Mouse (Mus musculus) urinary bladder, adult 2 months (tissue): ENCODE data around the gene Eif5a2. TPM values are rescaled to one million over a fixed set of nuclear protein-coding genes. Genes with fewer than 3 reads are reported as not detected.

Experiments
- DNase-seq: peaks from one replicate; pipeline ENCODE4 v3.0.0; 2022; ENCODE audit warnings: low spot score
- polyA plus RNA-seq: library from polyadenylated mRNA; depleted of rRNA; stranded (reverse); fragments of >200 nt; gene quantifications from 2 replicates; pipeline ENCODE4 v1.2.3, GENCODE M21; 2012; rRNA removed

The Eif5a2 gene
- polyA plus RNA-seq, 1 experiment: 5.0 TPM

DNA sequence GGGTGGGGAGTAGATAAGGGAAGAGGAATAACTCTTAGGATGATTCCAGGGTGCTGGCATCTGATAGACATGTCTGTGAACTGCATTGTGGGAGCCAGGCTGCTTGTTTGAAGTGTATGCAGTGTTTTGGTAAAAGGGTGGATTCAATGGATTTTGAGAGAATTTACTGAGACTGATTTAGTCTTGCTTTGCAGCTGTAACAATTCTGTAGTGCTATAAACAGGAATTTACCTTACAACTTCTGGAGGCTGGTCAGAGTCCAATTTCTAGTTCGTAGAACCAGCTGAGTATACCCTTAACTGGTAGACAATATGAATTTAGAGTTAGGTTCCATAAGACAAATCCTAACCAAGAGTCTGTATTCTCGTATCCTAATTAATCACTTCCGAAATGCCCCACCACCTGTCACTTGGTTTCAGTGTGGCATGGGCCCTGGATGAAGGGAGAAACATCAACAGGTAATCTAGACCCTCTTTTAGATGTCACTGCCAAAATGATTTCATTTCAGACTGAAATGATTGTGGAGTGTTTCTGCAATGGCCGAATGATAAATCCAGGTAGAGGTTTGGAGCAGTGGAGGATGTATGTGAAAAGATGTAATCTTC lies 27.1 kb downstream of the Eif5a2 start:
- no peak for DNase-seq

DNA sequence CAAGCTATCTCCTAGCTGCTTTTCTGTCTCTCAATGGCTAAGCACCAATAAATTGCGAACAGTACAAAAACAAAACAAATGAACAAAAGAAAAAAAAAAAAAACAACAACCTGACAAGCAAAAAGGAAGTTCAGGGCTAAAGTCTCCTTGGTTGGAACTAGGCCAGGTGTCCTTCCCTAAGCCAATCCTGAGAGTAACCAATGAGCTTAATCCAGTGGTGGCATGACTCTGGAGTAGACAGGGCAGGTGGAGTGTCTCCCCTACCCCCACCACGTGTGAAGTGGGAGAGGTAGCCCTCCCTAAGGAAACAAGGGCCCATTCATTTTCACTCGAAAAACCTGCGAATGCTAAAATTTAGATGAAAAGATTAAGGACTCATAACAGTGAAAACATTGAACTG lies 30.4 kb downstream of the Eif5a2 start:
- no peak for DNase-seq

DNA sequence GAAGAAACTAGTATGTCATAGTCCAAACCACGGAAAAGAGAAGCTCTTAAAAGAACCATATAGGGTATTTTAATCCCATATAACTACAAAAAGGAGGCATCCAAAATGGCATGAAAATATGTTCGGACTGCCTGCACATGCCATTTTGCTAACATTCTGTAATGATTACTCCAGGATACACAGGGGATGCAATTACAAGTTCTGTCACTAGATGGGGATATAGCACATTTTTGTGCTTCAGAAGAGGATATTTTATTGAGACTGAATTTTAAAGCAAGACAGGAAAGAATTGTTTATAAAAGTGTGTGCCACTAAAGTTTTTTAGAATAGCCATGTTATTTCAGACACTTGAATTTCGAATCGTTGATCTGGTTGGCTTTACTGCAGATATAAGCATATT lies 33.3 kb downstream of the Eif5a2 start:
- DNase-seq: no peak

DNA sequence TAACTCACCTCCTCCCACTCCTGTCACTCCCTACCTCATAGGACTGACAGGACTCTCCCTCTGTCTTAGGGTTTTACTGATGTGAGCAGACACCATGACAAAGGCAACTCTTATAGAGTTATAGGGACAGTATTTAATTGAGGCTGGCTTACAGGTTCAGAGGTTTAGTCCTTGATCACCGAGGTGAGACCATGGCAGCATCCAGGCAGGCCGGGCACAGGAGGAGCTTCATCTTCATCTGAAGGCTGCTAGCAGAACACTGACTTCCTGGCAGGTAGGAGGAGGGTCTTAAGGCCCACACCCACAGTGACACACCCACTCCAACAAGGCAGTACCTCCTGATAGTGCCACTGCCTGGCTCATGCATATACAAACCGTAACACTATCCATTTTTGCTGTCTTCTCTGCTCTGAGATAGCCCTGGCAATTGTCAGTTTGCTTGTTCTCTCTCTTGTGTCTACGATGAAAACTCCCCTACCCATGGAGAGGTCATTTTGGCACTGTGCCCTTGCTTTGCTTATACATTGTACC lies 35.0 kb downstream of the Eif5a2 start:
- no peak for DNase-seq

DNA sequence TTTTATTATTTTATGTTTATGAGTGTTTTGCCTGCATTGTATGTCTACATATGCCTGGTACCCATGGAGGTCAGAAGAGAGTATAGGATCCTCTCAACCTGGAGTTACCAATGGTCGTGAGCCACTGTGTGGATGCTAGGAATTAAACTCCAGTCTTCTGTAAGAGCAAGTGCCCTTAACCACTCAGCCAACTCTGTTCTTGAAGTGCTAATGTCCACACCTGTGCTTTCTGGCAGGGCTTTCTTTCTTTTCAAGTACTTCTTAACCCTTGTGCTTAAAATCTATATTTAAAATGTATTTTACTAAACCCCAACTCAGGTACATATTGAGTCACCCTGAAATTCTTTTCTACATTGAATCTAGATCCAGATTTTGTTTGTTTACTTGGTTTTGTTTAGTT lies 45.2 kb downstream of the Eif5a2 start:
- DNase-seq: no peak

DNA sequence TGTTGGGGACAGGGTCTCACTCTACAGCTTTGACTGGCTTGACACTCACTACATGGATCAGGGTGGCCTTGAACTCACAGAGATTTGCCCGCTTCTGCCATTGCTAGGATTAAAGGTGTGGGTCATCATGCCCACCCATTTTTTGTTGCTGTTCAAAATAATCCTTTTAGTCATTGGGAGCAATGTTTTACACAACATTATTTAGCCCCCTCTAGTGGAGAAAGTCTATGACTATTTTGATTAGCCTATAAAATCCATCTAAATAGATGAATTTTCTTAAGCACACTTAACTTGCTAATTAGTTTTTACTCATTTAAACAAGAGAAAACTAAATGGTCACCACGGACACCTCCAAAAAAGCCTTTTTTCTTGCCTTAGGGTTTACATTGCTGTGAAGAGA lies 46.5 kb downstream of the Eif5a2 start:
- no peak for DNase-seq

DNA sequence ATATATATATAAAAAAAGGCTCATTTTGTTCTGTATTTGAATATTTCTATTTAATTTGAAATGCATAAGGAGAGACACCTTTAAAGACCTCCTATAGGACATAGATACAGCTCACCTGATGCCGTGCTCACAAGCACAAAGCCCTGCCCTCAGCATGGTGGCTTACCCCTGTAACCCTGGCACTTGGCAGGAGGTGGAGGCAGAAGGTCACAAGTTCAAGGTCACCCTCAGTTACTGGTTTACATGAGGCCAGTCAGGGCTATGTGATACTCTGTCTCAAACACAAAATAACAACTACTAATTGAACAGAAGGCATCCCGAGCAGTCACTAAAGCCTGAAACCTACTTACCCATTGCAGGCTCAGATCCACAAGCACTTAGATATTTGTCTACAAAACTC lies 48.4 kb downstream of the Eif5a2 start:
- DNase-seq: no peak

DNA sequence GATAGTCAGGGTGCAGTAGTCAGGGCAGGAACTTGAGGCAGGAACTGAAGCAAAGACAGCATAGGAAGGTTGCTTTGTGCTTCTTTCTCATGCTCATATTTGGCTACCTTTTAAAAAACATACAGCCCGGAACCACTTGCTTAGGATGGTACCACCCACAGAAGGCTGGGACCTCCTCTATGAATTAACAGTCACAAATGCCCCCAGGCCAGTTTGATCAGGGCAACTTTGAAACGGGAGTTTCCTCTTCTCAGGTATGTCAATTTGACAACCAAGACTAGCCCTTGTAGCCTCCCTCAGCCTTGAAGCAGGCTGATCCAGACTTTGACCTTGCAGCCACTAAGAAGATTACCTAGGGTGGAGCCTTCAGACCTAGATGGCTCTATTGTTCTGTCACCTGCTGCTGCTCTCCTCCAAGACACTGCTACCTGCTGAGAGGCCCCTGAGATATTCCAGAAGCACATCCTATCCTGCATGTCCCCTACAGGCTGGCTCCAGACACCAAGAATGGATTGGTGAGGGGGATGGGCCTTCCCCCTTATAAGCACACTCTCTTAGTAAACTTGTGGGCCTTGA lies 55.8 kb downstream of the Eif5a2 start:
- DNase-seq: no peak

DNA sequence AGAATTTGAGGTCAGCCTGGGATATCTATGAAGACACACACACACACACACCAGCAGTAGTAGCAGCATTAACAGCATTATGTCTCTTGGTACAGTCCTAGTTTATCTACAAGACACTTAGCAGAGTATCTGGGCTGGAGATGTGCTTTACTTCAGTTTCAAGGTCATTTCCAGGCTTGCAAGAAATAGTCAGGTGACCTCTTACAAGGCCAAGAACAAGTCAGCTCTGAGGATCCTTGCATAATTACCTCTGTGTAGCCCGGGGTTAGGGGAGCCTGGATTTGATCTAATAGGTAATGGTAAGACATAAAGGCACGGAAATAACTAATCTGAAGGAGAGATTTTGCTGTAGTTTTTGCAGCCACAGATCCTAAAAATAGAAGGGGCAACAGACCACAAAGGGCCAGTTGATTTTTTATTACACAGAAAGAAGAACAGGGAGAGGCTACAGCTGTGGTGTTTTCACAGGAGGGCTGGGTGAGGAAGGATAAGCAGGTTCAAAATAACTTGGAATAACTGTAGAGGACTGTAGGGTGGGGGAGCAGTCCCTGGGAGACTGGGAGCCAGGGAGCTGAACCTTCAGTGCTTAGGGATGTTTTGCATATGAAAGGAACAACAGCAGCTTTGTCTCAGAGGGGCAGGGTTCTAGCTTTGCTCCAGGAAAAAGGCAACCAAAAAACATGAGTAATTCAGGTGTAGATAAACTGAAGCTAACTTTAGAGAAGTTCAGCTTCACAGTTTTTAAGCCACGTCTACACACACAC lies 61.0 kb downstream of the Eif5a2 start:
- DNase-seq: no peak

DNA sequence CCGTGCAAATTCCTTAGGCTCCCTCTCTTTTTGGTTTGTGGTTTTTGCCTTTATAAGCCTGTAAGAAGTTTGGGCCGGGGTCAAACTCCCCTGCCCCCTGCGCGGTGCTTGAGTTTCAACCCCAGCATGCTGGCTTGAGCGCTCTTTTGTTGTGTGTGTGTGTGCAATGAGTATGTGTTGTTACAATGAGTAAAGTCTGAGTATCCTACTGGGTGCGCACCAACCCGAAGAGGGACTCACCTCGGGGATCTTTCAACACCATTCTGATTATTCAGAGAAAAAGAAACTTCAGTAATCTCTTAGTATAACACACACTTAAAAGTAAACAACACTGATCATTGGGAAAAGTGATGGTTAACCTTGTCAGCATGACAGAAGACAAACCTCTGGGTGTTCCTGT lies 62.2 kb downstream of the Eif5a2 start:
- no peak for DNase-seq

DNA sequence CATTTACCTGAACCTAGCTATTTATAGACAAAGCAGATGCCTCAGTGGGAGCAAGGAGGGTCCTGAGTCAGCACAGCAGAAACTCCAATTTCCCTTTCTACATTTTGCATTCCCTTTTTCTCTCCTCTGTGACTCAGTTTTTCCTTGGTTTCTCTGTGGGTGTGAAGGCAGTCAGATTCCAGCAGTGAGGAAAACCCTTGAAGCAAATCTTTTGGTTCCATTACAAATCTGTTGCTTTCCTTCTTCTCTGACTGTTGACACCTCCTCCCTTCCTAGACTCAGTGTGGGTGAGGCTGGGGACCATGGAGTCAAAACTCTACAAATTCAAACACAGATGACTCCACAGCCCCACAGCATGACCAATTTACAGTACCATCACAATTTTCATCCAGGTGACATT lies 66.0 kb downstream of the Eif5a2 start:
- DNase-seq: no peak

Other genes starting within 250 kb of the Eif5a2 start
- gene Slc2a2, start 83.4 kb upstream of the Eif5a2 start, polyA plus RNA-seq: 0.10 and 0.12 TPM in 2 replicates
- gene Rpl22l1, start 24.2 kb downstream of the Eif5a2 start, polyA plus RNA-seq: 222 and 228 TPM in 2 replicates
- gene Gm1527, start 111.3 kb downstream of the Eif5a2 start, polyA plus RNA-seq: not detected in 2 replicates